Mouse (Mus musculus): ENCODE measurements around the gene Cdh24. TPM values are rescaled to one million over a fixed set of nuclear protein-coding genes. Genes with fewer than 3 reads are reported as not detected.
A peak's percentile ranks its signal among the peaks of the same experiment; 100 is the strongest.

Gene Cdh24
- polyA plus RNA-seq, 1 experiment: 138 TPM

GRCm38 (mm10) chr14:54678657-54679304 is 37.6 kb upstream of the Cdh24 start:
- H3K27me3 ChIP-seq (ENCODE audit: control insufficient read depth, insufficient read depth, low read length): no peaks in the 10 kb centered on the region
- no peak overlapping the region for H3K27ac ChIP-seq (ENCODE audit: control insufficient read depth, insufficient read depth, low read length)
- TF ChIP-seq CTCF (IDR thresholded peaks at IDR 0.05; ENCODE audit: borderline replicate concordance, control insufficient read depth, extremely low read depth, insufficient read depth, low read length, poor library complexity) (no peak), POLR2A (IDR thresholded peaks at IDR 0.05; ENCODE audit: control insufficient read depth, extremely low read depth, insufficient read depth, low read length, poor library complexity) (no peak)
- no peak overlapping the region for H3K4me3 ChIP-seq (ENCODE audit: control insufficient read depth, insufficient read depth, low read length)
- H3K4me1 ChIP-seq (replicated peaks; ENCODE audit: control insufficient read depth, insufficient read depth, low read length): peaks cover 3% of the 10 kb centered on the region
- peaks cover 69% of the 10 kb centered on the region for H3K36me3 ChIP-seq (ENCODE audit: control insufficient read depth, insufficient read depth, low read length)
- WGBS: 96% methylated on average over 16 of the region's 16 CpGs
- no peak for DNase-seq

DNA sequence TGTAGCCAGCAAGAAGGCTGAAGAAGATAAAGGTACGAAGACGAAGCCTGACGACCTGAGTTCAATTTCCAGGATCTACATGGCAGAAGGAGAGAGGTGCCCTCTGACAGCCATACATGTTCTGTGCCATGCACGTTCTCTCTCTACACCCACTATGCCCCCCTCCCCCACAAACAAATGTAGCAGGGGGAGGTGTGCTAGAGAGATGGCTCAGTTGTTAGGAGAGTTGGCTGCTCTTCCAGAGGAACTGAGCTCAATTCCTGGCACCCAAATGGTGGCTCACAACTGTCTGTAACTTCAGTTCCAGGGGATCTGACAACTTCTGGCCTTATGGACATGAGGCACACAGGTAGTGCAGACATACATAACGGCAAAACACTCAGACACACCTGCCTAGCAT is 35.1 kb upstream of the Cdh24 start:
- Histone ChIP-seq H3K27me3 (ENCODE audit: control insufficient read depth, insufficient read depth, low read length) (no peaks in the 10 kb centered on the region), H3K4me3 (ENCODE audit: control insufficient read depth, insufficient read depth, low read length) (no peak overlapping the region), H3K36me3 (ENCODE audit: control insufficient read depth, insufficient read depth, low read length) (peaks cover 67% of the 10 kb centered on the region), H3K27ac (ENCODE audit: control insufficient read depth, insufficient read depth, low read length) (no peak overlapping the region), H3K4me1 (replicated peaks; ENCODE audit: control insufficient read depth, insufficient read depth, low read length) (no peaks in the 10 kb centered on the region; the same call in 1 of the 2 replicates)
- TF ChIP-seq POLR2A (IDR thresholded peaks at IDR 0.05; ENCODE audit: control insufficient read depth, extremely low read depth, insufficient read depth, low read length, poor library complexity) (no peak), CTCF (IDR thresholded peaks at IDR 0.05; ENCODE audit: borderline replicate concordance, control insufficient read depth, extremely low read depth, insufficient read depth, low read length, poor library complexity) (no peak)
- DNase-seq: no peak
- 97% methylated on average over 5 of the region's 5 CpGs for WGBS

- 38% methylated on average over 2 of the region's 2 CpGs for WGBS
- H3K36me3 ChIP-seq (ENCODE audit: control insufficient read depth, insufficient read depth, low read length): peaks cover 59% of the 10 kb centered on the region
- TF ChIP-seq POLR2A (IDR thresholded peaks at IDR 0.05; ENCODE audit: control insufficient read depth, extremely low read depth, insufficient read depth, low read length, poor library complexity) (no peak), CTCF (IDR thresholded peaks at IDR 0.05; ENCODE audit: borderline replicate concordance, control insufficient read depth, extremely low read depth, insufficient read depth, low read length, poor library complexity) (no peak)
- no peak overlapping the region for H3K27ac ChIP-seq (ENCODE audit: control insufficient read depth, insufficient read depth, low read length)
- H3K27me3 ChIP-seq (ENCODE audit: control insufficient read depth, insufficient read depth, low read length): no peaks in the 10 kb centered on the region
- H3K4me3 ChIP-seq (ENCODE audit: control insufficient read depth, insufficient read depth, low read length): no peak overlapping the region
- H3K4me1 ChIP-seq (replicated peaks; ENCODE audit: control insufficient read depth, insufficient read depth, low read length): no peaks in the 10 kb centered on the region; the same call in 1 of the 2 replicates
- no peak for DNase-seq
Measured at GRCm38 (mm10) chr14:54674317-54674716, 33.2 kb upstream of the Cdh24 start.

GRCm38 (mm10) chr14:54669381-54669780 is 28.2 kb upstream of the Cdh24 start:
- Histone ChIP-seq H3K36me3 (ENCODE audit: control insufficient read depth, insufficient read depth, low read length) (peaks cover 51% of the 10 kb centered on the region), H3K27me3 (ENCODE audit: control insufficient read depth, insufficient read depth, low read length) (no peaks in the 10 kb centered on the region), H3K4me1 (replicated peaks; ENCODE audit: control insufficient read depth, insufficient read depth, low read length) (no peaks in the 10 kb centered on the region), H3K27ac (ENCODE audit: control insufficient read depth, insufficient read depth, low read length) (no peak overlapping the region), H3K4me3 (ENCODE audit: control insufficient read depth, insufficient read depth, low read length) (no peak overlapping the region)
- DNase-seq: peak; percentile 75
- 82% methylated on average over 4 of the region's 4 CpGs for WGBS
- TF ChIP-seq CTCF (IDR thresholded peaks at IDR 0.05; ENCODE audit: borderline replicate concordance, control insufficient read depth, extremely low read depth, insufficient read depth, low read length, poor library complexity) (peak; percentile 45; the same call in 1 of the 2 replicates), POLR2A (IDR thresholded peaks at IDR 0.05; ENCODE audit: control insufficient read depth, extremely low read depth, insufficient read depth, low read length, poor library complexity) (no peak)

DNA sequence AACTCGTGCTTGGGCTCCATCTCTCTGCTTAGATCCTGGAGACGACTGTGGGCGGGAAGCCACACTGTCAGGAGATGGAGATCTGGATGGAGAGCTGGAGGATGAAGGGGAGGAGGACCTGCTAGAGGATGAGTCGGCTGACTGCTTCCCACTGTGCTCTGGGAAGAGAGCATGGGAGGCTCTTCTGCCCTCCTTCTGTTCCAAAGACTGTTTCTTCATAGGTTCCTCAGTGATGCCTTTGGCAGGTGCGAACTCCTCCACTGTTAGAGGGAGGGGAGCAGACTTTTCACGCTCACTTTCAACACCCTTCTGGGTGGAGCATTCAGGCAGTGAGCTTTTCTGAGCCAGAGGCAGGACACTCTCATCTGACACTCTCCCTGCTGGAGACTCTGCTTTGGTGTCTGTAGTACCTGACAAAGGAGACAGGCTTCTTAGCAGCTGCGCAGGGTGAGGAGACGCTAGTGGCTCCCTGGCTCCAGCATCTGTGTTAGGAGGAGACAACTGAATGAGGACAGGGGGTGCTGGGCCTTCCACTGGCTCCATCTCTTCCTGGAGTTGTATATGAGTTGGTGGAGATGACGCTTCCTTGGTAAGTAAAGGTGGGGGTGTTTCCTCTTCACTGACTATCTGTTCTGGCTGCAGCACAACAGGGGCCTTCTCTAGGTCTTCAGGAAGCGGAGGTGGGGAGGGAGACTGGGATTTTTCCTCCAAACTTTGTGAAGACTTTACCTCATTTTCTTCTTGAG is 23.5 kb upstream of the Cdh24 start:
- Histone ChIP-seq H3K27me3 (ENCODE audit: control insufficient read depth, insufficient read depth, low read length) (no peaks in the 10 kb centered on the region), H3K27ac (ENCODE audit: control insufficient read depth, insufficient read depth, low read length) (no peak overlapping the region), H3K4me3 (ENCODE audit: control insufficient read depth, insufficient read depth, low read length) (no peak overlapping the region), H3K36me3 (ENCODE audit: control insufficient read depth, insufficient read depth, low read length) (peaks cover 85% of the 10 kb centered on the region), H3K4me1 (replicated peaks; ENCODE audit: control insufficient read depth, insufficient read depth, low read length) (no peaks in the 10 kb centered on the region)
- no peak for DNase-seq
- WGBS: 95% methylated on average over 10 of the region's 10 CpGs
- no peak for TF ChIP-seq POLR2A (IDR thresholded peaks at IDR 0.05; ENCODE audit: control insufficient read depth, extremely low read depth, insufficient read depth, low read length, poor library complexity)
- no peak for TF ChIP-seq CTCF (IDR thresholded peaks at IDR 0.05; ENCODE audit: borderline replicate concordance, control insufficient read depth, extremely low read depth, insufficient read depth, low read length, poor library complexity)

DNA sequence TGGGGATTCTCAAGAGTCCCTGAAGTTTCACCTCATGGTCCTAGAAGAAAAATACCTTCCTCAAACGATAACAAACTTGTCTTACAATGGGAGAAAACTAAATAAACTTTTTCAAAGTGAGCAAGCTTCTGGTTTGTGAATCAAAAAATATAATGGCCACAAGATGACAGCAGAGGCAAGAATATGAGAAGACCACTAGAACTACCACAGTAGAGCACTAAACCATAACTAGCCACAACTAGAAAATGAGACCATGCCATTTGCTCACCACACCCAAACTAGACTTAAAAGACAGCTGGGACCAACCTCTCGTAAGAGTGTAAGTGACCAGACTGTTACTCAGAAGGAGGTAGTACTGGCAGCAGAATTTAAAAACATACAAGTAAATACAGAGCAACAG is 18.8 kb upstream of the Cdh24 start:
- Histone ChIP-seq H3K27me3 (ENCODE audit: control insufficient read depth, insufficient read depth, low read length) (no peaks in the 10 kb centered on the region), H3K27ac (ENCODE audit: control insufficient read depth, insufficient read depth, low read length) (no peak overlapping the region), H3K4me1 (replicated peaks; ENCODE audit: control insufficient read depth, insufficient read depth, low read length) (no peaks in the 10 kb centered on the region), H3K4me3 (ENCODE audit: control insufficient read depth, insufficient read depth, low read length) (no peak overlapping the region), H3K36me3 (ENCODE audit: control insufficient read depth, insufficient read depth, low read length) (peaks cover 95% of the 10 kb centered on the region)
- TF ChIP-seq CTCF (IDR thresholded peaks at IDR 0.05; ENCODE audit: borderline replicate concordance, control insufficient read depth, extremely low read depth, insufficient read depth, low read length, poor library complexity): no peak
- no peak for TF ChIP-seq POLR2A (IDR thresholded peaks at IDR 0.05; ENCODE audit: control insufficient read depth, extremely low read depth, insufficient read depth, low read length, poor library complexity)
- WGBS: 94% methylated on average over 2 of the region's 2 CpGs
- DNase-seq: no peak
